Mouse (Mus musculus) hindbrain, embryonic 11.5 days (tissue): Measurements from ENCODE around the gene Elfn2. TPM values are rescaled to one million over a fixed set of nuclear protein-coding genes. Genes with fewer than 3 reads are reported as not detected.

Experiments used
- ATAC-seq: fragments of 200-750 bp; cut with Nextera tagmentation; 2 replicates; pipeline ENCODE4 v1.8.0; 2017; ENCODE audit warnings: mild to moderate bottlenecking, moderate TSS enrichment, moderate library complexity; ENCODE audit not compliant: low FRiP score
- DNase-seq: peaks from one replicate; pipeline ENCODE4 v3.0.0-alpha.2; 2015; ENCODE audit warnings: low spot score
- H3K27ac ChIP-seq: fragments of 300-500 bp; sonication (generic); 2 replicates; pipeline ENCODE4 v1.5.1; 2014; ENCODE audit warnings: mild to moderate bottlenecking, low read depth, low read length
- H3K27me3 ChIP-seq: fragments of 300-500 bp; sonication (generic); 2 replicates; pipeline ENCODE4 v1.6.1; 2014; ENCODE audit warnings: mild to moderate bottlenecking, low read length, moderate library complexity, mixed read lengths; ENCODE audit not compliant: control insufficient read depth, insufficient read depth
- H3K36me3 ChIP-seq: fragments of 300-500 bp; sonication (generic); 2 replicates; pipeline ENCODE4 v1.6.1; 2014; ENCODE audit warnings: mild to moderate bottlenecking, low read length, moderate library complexity, mixed read lengths; ENCODE audit not compliant: control insufficient read depth, insufficient read depth
- H3K4me1 ChIP-seq: fragments of 300-500 bp; sonication (generic); replicated peaks from 2 replicates; pipeline ENCODE4 v1.6.1; 2014; ENCODE audit warnings: low read length, mixed read lengths; ENCODE audit not compliant: control insufficient read depth, insufficient read depth
- H3K4me2 ChIP-seq: fragments of 300-500 bp; sonication (generic); replicated peaks from 2 replicates; pipeline ENCODE4 v1.6.1; 2014; ENCODE audit warnings: mild to moderate bottlenecking, low read depth, low read length
- H3K4me3 ChIP-seq: fragments of 300-500 bp; sonication (generic); 2 replicates; pipeline ENCODE4 v1.5.1; 2014; ENCODE audit warnings: low read depth, low read length
- H3K9ac ChIP-seq: fragments of 300-500 bp; sonication (generic); 2 replicates; pipeline ENCODE4 v1.6.1; 2014; ENCODE audit warnings: low read depth, low read length
- H3K9me3 ChIP-seq: fragments of 300-500 bp; sonication (generic); 2 replicates; pipeline ENCODE4 v1.6.1; 2016; ENCODE audit warnings: low read length; ENCODE audit not compliant: control insufficient read depth
- WGBS: fragments of 180-500 bp; shearing (Covaris S2); extraction: QIAGEN DNeasy Blood & Tissue Kit; methylation state at CpG from one replicate; pipeline ENCODE4 v1.1.7; 2014; 5-methylcytosine and 5-hydroxymethylcytosine counted together
- polyA plus RNA-seq: library from polyadenylated mRNA; unstranded; fragments of >200 nt; fragmentation: Nextera tagmentation; extraction: Ambion mirVana; gene quantifications from 2 replicates; pipeline ENCODE4 v1.2.1, GENCODE M21; 2014

Gene Elfn2
- polyA plus RNA-seq = 0.60 and 0.85 TPM in 2 replicates

DNA sequence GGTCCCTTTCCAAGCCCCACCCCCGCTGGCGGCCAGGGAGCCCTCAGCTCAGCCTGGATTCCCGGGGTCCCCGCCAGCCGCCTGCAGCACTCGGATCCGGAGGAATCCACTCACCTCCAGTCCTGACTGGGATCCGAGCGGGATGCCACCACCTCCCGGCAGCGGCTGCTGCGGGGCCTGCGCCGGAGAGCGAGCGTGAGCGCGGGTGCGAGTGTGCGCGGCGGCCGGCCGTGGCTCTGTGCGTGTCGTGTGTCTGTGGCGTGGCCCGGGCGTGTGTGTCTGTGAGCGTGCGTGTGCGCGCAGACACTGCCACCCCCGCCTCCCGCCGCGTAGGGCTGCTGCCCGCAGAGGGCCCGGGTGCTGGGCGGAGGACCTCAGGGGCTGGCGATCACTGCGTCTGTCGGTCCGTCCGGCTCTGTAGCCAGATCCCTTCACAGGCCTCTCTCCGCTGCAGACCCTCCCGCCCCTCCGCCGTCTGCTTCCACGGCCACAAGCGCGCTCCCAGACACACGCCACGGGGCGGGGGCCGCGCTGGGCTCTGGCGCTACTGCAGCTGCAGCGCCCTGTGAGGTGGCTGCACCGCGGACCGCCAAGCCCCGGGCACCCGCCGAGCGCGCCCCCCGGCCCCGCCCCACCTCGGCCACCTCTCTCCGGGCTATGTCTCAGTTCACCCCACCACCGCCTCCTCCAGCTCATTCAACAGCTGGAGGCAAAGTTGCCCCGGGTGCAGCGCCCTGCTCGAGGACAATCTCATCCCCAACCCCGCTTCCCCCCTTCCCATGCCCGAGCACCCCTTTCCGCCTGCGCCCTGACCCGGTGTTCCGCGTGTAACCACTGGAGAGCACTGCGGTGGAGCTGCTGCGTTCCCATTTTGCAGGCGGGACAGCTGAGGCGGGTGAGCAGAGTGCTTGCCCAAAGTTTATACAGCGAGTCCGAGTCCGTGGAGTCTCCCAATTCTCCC is at the start of gene Elfn2:
Gene Elfn2 (minus strand): TSS at position 482 of the 961 bp plus-strand sequence.
- Histone ChIP-seq H3K4me2 (peak within 1 kb of the TSS; percentile 92), H3K27ac (no peak within 1 kb of the TSS), H3K4me1 (peaks cover 12% of the 10 kb centered on the region), H3K27me3 (peaks cover 57% of the 10 kb centered on the region), H3K9ac (peak within 1 kb of the TSS; percentile 47), H3K4me3 (peak within 1 kb of the TSS; percentile 56), H3K36me3 (no peaks in the 10 kb centered on the region), H3K9me3 (no peaks in the 10 kb centered on the region)
- ATAC-seq = peak; percentile 36; the same call in 1 of the 2 replicates
- DNase-seq = peak; percentile 57
- WGBS = 1% methylated on average over 77 of the region's 89 CpGs

DNA sequence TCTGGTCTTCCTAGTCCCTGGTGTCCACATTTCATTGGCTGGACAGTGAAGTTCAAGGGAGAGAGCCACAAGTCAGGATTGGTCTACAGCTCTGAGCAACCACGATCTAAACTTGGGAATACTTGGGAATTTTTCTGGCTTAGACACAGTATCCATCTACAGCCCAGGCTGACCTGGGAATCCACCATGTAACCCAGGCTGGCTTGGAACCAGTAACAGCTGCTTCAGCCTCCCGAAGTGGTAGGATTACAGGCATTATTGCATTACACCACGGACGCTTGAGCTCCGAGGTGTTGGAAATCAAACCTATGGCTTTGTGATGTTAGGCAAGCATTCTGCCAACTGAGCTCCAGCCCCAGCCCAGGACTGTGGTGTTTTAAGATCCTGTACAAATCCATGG is 45.1 kb upstream of the Elfn2 start:
- no peak overlapping the region for H3K4me3 ChIP-seq
- DNase-seq (no peak), ATAC-seq (no peak; the same call in 1 of the 2 replicates)
- peaks cover 4% of the 10 kb centered on the region; the same call in 1 of the 2 replicates for H3K36me3 ChIP-seq
- no peaks in the 10 kb centered on the region for H3K9me3 ChIP-seq
- H3K4me2 ChIP-seq = no peak overlapping the region
- no peak overlapping the region for H3K9ac ChIP-seq
- peaks cover 2% of the 10 kb centered on the region for H3K4me1 ChIP-seq
- H3K27me3 ChIP-seq = no peaks in the 10 kb centered on the region
- H3K27ac ChIP-seq = peak overlapping the region; percentile 54
- WGBS = 86% methylated on average over 5 of the region's 5 CpGs

DNA sequence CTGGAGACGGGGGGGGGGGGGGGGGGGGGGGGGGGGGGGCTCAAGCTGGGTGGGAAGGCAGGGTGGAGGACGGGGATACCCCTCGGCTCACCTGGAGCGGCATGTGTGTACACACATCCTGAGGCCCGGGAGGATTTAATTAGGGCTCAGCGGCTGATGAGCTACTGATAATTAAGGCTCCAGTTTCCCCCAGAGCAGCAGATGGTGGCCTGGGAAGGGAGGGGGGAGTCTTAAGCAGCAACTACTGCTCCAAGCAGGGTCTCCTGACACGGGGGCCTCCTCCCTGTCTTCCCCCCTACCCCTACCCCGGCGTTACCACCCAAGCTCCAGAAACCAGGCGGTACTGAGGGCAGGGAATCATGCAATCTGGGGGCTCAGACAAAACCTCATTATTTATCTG is 44.6 kb upstream of the Elfn2 start:
- Histone ChIP-seq H3K4me2 (no peak overlapping the region), H3K27ac (peak overlapping the region; percentile 54; the same call in 1 of the 2 replicates), H3K4me1 (peaks cover 2% of the 10 kb centered on the region), H3K9ac (no peak overlapping the region), H3K27me3 (no peaks in the 10 kb centered on the region), H3K36me3 (peaks cover 4% of the 10 kb centered on the region; the same call in 1 of the 2 replicates), H3K4me3 (no peak overlapping the region), H3K9me3 (no peaks in the 10 kb centered on the region)
- ATAC-seq (peak; percentile 73), DNase-seq (peak; percentile 44)
- WGBS = 46% methylated on average over 9 of the region's 10 CpGs

DNA sequence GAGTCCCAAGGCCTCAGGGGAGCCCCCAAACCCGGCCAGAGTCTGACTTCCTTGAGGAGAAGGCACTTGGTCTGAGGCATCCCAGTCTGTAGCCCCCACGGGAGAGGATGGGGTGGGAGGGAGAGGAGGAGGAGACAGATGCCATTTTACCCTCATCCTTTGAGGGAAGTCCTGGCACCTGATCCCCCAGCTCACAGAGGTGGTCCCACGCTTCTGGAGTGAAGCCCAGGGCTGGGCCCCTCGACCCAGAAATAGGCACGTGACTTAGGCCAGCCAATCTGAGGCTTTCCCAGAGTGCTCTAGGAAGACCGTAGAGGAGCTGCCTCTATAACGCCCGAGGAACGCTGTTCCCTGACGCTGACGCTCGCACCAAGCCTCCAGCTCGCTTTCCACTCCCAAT is 42.5 kb upstream of the Elfn2 start:
- Histone ChIP-seq H3K27me3 (no peaks in the 10 kb centered on the region), H3K9ac (no peak overlapping the region), H3K4me2 (no peak overlapping the region), H3K4me3 (no peak overlapping the region), H3K27ac (no peak overlapping the region), H3K9me3 (no peaks in the 10 kb centered on the region), H3K4me1 (peaks cover 2% of the 10 kb centered on the region), H3K36me3 (peaks cover 4% of the 10 kb centered on the region; the same call in 1 of the 2 replicates)
- ATAC-seq (no peak), DNase-seq (no peak)
- WGBS = 85% methylated on average over 13 of the region's 13 CpGs

DNA sequence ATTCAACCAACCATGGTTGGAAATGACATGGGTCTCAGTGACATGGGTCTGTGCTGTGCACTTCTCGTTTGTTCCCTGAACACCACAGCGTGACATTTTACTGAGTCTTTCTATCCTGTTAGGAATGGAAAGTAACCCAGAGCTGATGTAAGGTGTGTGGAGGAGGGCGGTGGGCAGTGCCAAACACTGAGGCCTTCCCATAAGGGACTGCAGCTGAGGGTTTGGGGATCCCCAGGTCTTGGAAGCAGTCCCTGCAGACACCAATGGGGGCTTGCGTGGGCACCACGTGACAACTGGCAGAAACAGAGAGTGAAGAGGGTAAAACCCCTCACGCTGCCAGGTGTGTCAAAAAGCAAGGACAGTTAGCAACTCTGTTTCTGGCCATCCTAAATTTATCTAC is 39.6 kb upstream of the Elfn2 start:
- WGBS = 93% methylated on average over 6 of the region's 6 CpGs
- ATAC-seq = no peak

DNA sequence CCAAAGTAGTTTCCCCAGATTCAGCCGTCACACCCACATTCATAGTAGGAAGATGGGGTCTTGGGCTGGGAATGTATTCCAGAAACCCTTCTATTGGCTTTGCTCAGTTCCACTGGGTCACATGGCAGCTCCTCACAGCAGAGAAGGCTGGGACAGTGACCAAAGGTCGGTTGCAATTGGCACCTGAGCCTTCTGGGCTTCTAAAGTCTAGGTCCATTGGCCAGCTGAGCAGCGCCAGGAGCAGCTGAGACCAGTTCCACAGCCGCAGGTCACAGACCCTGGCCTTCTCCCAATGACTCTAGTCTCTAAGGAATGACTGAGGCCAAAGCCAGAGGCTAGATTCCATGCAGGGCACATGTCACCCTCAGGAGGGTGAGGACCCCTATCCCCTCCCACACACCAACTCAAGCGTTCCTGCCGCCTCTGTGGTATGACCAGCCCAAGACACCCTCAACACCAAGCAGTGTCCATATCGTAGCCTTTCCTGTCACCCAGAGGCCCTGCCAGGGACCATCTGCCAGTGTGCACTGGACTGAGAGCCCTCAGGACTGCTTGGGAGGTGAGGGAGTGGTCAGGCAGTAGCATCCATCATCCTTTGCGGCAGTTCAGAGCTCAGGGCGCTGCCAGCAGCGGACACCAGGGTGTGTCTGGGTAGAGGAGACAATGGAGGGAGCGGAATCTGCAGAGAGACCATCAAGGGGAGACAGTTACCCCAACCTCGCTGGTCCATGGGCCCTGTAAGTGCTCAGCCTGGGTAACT is 37.6 kb upstream of the Elfn2 start:
- Histone ChIP-seq H3K9me3 (no peaks in the 10 kb centered on the region), H3K4me3 (no peak overlapping the region), H3K27ac (peak overlapping the region; percentile 20; the same call in 1 of the 2 replicates), H3K36me3 (no peaks in the 10 kb centered on the region), H3K4me2 (no peak overlapping the region), H3K9ac (no peak overlapping the region), H3K4me1 (no peaks in the 10 kb centered on the region; the same call in 1 of the 2 replicates), H3K27me3 (no peaks in the 10 kb centered on the region)
- WGBS = 77% methylated on average over 12 of the region's 12 CpGs
- DNase-seq (no peak), ATAC-seq (no peak)

More for the DNA sequence above, 39.6 kb upstream of the Elfn2 start:
- Histone ChIP-seq H3K27me3 (no peaks in the 10 kb centered on the region), H3K4me2 (no peak overlapping the region), H3K4me3 (no peak overlapping the region), H3K36me3 (no peaks in the 10 kb centered on the region), H3K9ac (no peak overlapping the region), H3K27ac (no peak overlapping the region), H3K9me3 (no peaks in the 10 kb centered on the region), H3K4me1 (peaks cover 2% of the 10 kb centered on the region; the same call in 1 of the 2 replicates)
- no peak for DNase-seq

DNA sequence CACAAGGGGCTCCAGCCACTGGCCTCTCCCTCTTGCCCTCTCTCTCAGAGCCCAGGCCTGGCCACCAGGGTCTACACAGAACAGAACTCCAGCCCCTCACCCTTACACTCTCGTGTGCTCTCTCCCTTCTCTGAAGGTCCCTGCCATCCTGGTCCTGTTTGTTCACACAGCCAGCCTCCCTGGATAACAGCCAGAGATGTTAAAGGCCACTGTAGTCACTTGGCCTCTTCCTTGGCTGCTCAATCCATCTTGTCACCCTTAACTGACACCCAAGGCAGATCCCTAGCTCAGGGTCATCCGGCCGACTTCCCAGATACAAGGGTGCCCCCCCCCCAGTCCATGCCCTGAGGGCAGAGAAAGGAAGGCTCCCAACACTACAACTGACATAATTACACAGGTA is 36.7 kb upstream of the Elfn2 start:
- 0 out of 2 replicates have a peak overlapping the region, but pooled peaks have one; percentile 42 for H3K27ac ChIP-seq
- no peak overlapping the region for H3K4me2 ChIP-seq
- no peaks in the 10 kb centered on the region for H3K27me3 ChIP-seq
- H3K9me3 ChIP-seq = no peaks in the 10 kb centered on the region
- H3K9ac ChIP-seq = no peak overlapping the region
- WGBS = 64% methylated on average over 3 of the region's 3 CpGs
- H3K4me1 ChIP-seq = no peaks in the 10 kb centered on the region; the same call in 1 of the 2 replicates
- H3K36me3 ChIP-seq = no peaks in the 10 kb centered on the region
- ATAC-seq (no peak), DNase-seq (no peak)
- no peak overlapping the region for H3K4me3 ChIP-seq

DNA sequence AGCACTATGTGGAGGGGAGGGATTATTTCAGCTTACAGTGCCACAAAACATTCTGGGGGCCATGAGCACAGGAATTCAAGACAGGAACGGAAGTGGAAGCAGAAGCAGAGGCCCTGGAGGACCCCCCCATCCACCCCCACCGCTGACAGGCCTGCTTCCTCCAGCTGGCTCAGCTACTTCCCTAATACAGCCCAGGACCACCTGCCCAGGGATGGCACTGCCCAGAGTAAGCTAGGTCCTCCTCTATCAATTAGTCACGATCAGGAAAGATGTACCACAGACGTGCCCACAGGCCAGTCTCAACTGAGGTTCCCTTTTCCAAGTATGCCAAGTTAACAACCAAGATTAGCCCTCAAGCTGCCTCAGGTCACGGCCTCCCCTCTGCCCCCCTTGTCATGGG is 35.6 kb upstream of the Elfn2 start:
- no peak overlapping the region for H3K4me3 ChIP-seq
- 0 out of 2 replicates have a peak overlapping the region, but pooled peaks have one; percentile 24 for H3K27ac ChIP-seq
- ATAC-seq (no peak), DNase-seq (no peak)
- no peaks in the 10 kb centered on the region; the same call in 1 of the 2 replicates for H3K4me1 ChIP-seq
- no peaks in the 10 kb centered on the region for H3K27me3 ChIP-seq
- no peaks in the 10 kb centered on the region for H3K36me3 ChIP-seq
- no peaks in the 10 kb centered on the region for H3K9me3 ChIP-seq
- H3K4me2 ChIP-seq = no peak overlapping the region
- WGBS = 78% methylated on average over 5 of the region's 5 CpGs
- no peak overlapping the region for H3K9ac ChIP-seq
